Mouse (Mus musculus): Measurements from ENCODE around the gene Vps26c. TPM values are rescaled to one million over a fixed set of nuclear protein-coding genes. Genes with fewer than 3 reads are reported as not detected.
A peak's percentile ranks its signal among the peaks of the same experiment; 100 is the strongest.

Vps26c gene
- polyA plus RNA-seq, 1 experiment from 2014 or later = 57.1 TPM

GRCm38 (mm10) chr16:94465900-94466299 lies 60.7 kb downstream of the Vps26c start:
- no peaks in the 10 kb centered on the region for H3K4me1 ChIP-seq (ENCODE audit: control insufficient read depth, insufficient read depth, low read length)
- no peak overlapping the region for H3K27ac ChIP-seq (ENCODE audit: low read length)
- no peak overlapping the region for H3K9ac ChIP-seq (replicated peaks; ENCODE audit: low read depth, low read length)
- H3K9me3 ChIP-seq (ENCODE audit: control insufficient read depth, low read depth, low read length) = no peaks in the 10 kb centered on the region
- no peak for ATAC-seq (ENCODE audit: insufficient number of reproducible peaks, insufficient read depth, low FRiP score, low read depth)
- H3K36me3 ChIP-seq (ENCODE audit: control insufficient read depth, insufficient read depth, low read length) = peaks cover 92% of the 10 kb centered on the region
- no peak overlapping the region for H3K4me2 ChIP-seq (replicated peaks; ENCODE audit: low read depth, low read length)
- no peaks in the 10 kb centered on the region for H3K27me3 ChIP-seq (ENCODE audit: control insufficient read depth, insufficient read depth, low read length)
- 84% methylated on average over 4 of the region's 4 CpGs for WGBS
- no peak overlapping the region for H3K4me3 ChIP-seq (ENCODE audit: low read depth, low read length)

DNA sequence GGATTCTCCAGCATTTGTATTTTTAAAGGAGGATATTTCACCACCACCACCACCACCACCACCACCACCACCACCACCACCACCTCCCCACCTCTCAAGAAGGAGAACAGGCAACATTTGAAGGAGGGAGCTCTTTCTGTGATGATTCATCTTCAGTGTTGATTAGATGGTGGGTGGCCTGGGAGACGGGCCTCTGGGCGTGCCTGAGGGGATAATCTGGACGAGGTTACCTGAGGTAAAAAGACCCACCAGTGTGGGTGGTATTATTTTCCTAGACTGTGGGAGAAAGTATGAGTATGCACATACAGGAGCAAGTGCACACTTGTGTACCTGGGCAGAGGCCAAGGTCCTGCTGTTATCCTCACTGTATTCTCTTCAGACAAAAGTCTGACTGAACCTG lies 62.6 kb downstream of the Vps26c start:
- H3K4me1 ChIP-seq (ENCODE audit: control insufficient read depth, insufficient read depth, low read length) = no peaks in the 10 kb centered on the region
- WGBS = 78% methylated on average over 3 of the region's 3 CpGs
- H3K36me3 ChIP-seq (ENCODE audit: control insufficient read depth, insufficient read depth, low read length) = peaks cover 92% of the 10 kb centered on the region

GRCm38 (mm10) chr16:94454146-94454545 lies 72.5 kb downstream of the Vps26c start:
- Histone ChIP-seq H3K36me3 (ENCODE audit: control insufficient read depth, insufficient read depth, low read length) (peaks cover 84% of the 10 kb centered on the region), H3K27ac (ENCODE audit: low read length) (no peak overlapping the region), H3K9ac (replicated peaks; ENCODE audit: low read depth, low read length) (no peak overlapping the region), H3K4me1 (ENCODE audit: control insufficient read depth, insufficient read depth, low read length) (0 out of 2 replicates have a peak, but pooled peaks cover 3% of the 10 kb centered on the region), H3K9me3 (ENCODE audit: control insufficient read depth, low read depth, low read length) (no peaks in the 10 kb centered on the region), H3K27me3 (ENCODE audit: control insufficient read depth, insufficient read depth, low read length) (no peaks in the 10 kb centered on the region), H3K4me3 (ENCODE audit: low read depth, low read length) (no peak overlapping the region), H3K4me2 (replicated peaks; ENCODE audit: low read depth, low read length) (no peak overlapping the region)
- 70% methylated on average over 4 of the region's 4 CpGs for WGBS
- ATAC-seq (ENCODE audit: insufficient number of reproducible peaks, insufficient read depth, low FRiP score, low read depth) = no peak

More for the DNA sequence above, 62.6 kb downstream of the Vps26c start:
- H3K27ac ChIP-seq (ENCODE audit: low read length) = no peak overlapping the region
- no peaks in the 10 kb centered on the region for H3K27me3 ChIP-seq (ENCODE audit: control insufficient read depth, insufficient read depth, low read length)
- no peak overlapping the region for H3K9ac ChIP-seq (replicated peaks; ENCODE audit: low read depth, low read length)
- no peak for ATAC-seq (ENCODE audit: insufficient number of reproducible peaks, insufficient read depth, low FRiP score, low read depth)
- no peak overlapping the region for H3K4me2 ChIP-seq (replicated peaks; ENCODE audit: low read depth, low read length)
- no peaks in the 10 kb centered on the region for H3K9me3 ChIP-seq (ENCODE audit: control insufficient read depth, low read depth, low read length)
- H3K4me3 ChIP-seq (ENCODE audit: low read depth, low read length) = no peak overlapping the region

DNA sequence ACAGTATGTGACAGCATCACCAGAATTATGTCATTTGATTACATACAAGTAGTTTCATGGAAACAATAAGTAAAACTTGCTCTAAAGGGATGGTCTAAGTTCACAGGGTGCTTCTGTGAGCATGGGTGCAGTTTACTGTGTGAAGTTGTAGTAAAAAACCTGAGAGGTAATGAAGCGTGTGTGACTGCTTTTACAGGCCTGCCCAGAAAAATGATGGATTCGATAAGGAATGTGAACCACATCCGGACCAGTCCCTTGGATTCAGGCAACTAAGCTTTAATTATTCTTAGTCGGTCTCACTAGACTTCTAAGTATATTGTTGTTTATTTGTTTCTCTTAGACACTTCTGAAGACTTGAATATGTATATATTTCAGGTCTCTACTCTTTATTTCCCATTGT lies 73.9 kb downstream of the Vps26c start:
- 0 out of 2 replicates have a peak, but pooled peaks cover 3% of the 10 kb centered on the region for H3K4me1 ChIP-seq (ENCODE audit: control insufficient read depth, insufficient read depth, low read length)
- 0 out of 2 replicates have a peak overlapping the region, but pooled peaks have one; percentile 21 for H3K27ac ChIP-seq (ENCODE audit: low read length)
- H3K4me3 ChIP-seq (ENCODE audit: low read depth, low read length) = no peak overlapping the region
- H3K9ac ChIP-seq (replicated peaks; ENCODE audit: low read depth, low read length) = no peak overlapping the region
- H3K9me3 ChIP-seq (ENCODE audit: control insufficient read depth, low read depth, low read length) = no peaks in the 10 kb centered on the region
- H3K4me2 ChIP-seq (replicated peaks; ENCODE audit: low read depth, low read length) = no peak overlapping the region
- H3K27me3 ChIP-seq (ENCODE audit: control insufficient read depth, insufficient read depth, low read length) = no peaks in the 10 kb centered on the region
- 74% methylated on average over 4 of the region's 4 CpGs for WGBS
- ATAC-seq (ENCODE audit: insufficient number of reproducible peaks, insufficient read depth, low FRiP score, low read depth) = no peak
- H3K36me3 ChIP-seq (ENCODE audit: control insufficient read depth, insufficient read depth, low read length) = peaks cover 82% of the 10 kb centered on the region

- no peak overlapping the region for H3K4me2 ChIP-seq (replicated peaks; ENCODE audit: low read depth, low read length)
- ATAC-seq (ENCODE audit: insufficient number of reproducible peaks, insufficient read depth, low FRiP score, low read depth) = peak; percentile 67; the same call in 1 of the 2 replicates
- H3K36me3 ChIP-seq (ENCODE audit: control insufficient read depth, insufficient read depth, low read length) = peaks cover 81% of the 10 kb centered on the region
- peak overlapping the region; percentile 44; the same call in 1 of the 2 replicates for H3K27ac ChIP-seq (ENCODE audit: low read length)
- H3K4me1 ChIP-seq (ENCODE audit: control insufficient read depth, insufficient read depth, low read length) = 0 out of 2 replicates have a peak, but pooled peaks cover 3% of the 10 kb centered on the region
- H3K4me3 ChIP-seq (ENCODE audit: low read depth, low read length) = no peak overlapping the region
- no peak overlapping the region for H3K9ac ChIP-seq (replicated peaks; ENCODE audit: low read depth, low read length)
- 76% methylated on average over 11 of the region's 11 CpGs for WGBS
- no peaks in the 10 kb centered on the region for H3K9me3 ChIP-seq (ENCODE audit: control insufficient read depth, low read depth, low read length)
- no peaks in the 10 kb centered on the region for H3K27me3 ChIP-seq (ENCODE audit: control insufficient read depth, insufficient read depth, low read length)
Measured at GRCm38 (mm10) chr16:94451545-94452488, 74.8 kb downstream of the Vps26c start.

GRCm38 (mm10) chr16:94449632-94450031 lies 77.0 kb downstream of the Vps26c start:
- WGBS = 94% methylated on average over 7 of the region's 7 CpGs
- Histone ChIP-seq H3K4me2 (replicated peaks; ENCODE audit: low read depth, low read length) (no peak overlapping the region), H3K9ac (replicated peaks; ENCODE audit: low read depth, low read length) (no peak overlapping the region), H3K4me3 (ENCODE audit: low read depth, low read length) (no peak overlapping the region), H3K27me3 (ENCODE audit: control insufficient read depth, insufficient read depth, low read length) (no peaks in the 10 kb centered on the region), H3K4me1 (ENCODE audit: control insufficient read depth, insufficient read depth, low read length) (0 out of 2 replicates have a peak, but pooled peaks cover 3% of the 10 kb centered on the region), H3K36me3 (ENCODE audit: control insufficient read depth, insufficient read depth, low read length) (peaks cover 73% of the 10 kb centered on the region), H3K27ac (ENCODE audit: low read length) (no peak overlapping the region), H3K9me3 (ENCODE audit: control insufficient read depth, low read depth, low read length) (no peaks in the 10 kb centered on the region)
- no peak for ATAC-seq (ENCODE audit: insufficient number of reproducible peaks, insufficient read depth, low FRiP score, low read depth)

- 82% methylated on average over 8 of the region's 8 CpGs for WGBS
- Histone ChIP-seq H3K4me1 (ENCODE audit: control insufficient read depth, insufficient read depth, low read length) (0 out of 2 replicates have a peak, but pooled peaks cover 3% of the 10 kb centered on the region), H3K36me3 (ENCODE audit: control insufficient read depth, insufficient read depth, low read length) (peaks cover 68% of the 10 kb centered on the region), H3K9ac (replicated peaks; ENCODE audit: low read depth, low read length) (no peak overlapping the region), H3K4me3 (ENCODE audit: low read depth, low read length) (no peak overlapping the region), H3K27ac (ENCODE audit: low read length) (no peak overlapping the region), H3K27me3 (ENCODE audit: control insufficient read depth, insufficient read depth, low read length) (no peaks in the 10 kb centered on the region), H3K9me3 (ENCODE audit: control insufficient read depth, low read depth, low read length) (no peaks in the 10 kb centered on the region), H3K4me2 (replicated peaks; ENCODE audit: low read depth, low read length) (no peak overlapping the region)
- ATAC-seq (ENCODE audit: insufficient number of reproducible peaks, insufficient read depth, low FRiP score, low read depth) = no peak
Measured at GRCm38 (mm10) chr16:94449151-94449550, 77.5 kb downstream of the Vps26c start.
